Mouse (Mus musculus) megakaryocyte, embryonic 14.5 days (primary cell): ENCODE data around the gene Tfcp2. TPM values are rescaled to one million over a fixed set of nuclear protein-coding genes. Genes with fewer than 3 reads are reported as not detected.

ENCODE experiments used
- H3K27me3 ChIP-seq: replicated peaks from 2 replicates; pipeline ENCODE3; 2012; ENCODE audit warnings: inconsistent platforms
- H3K36me3 ChIP-seq: replicated peaks from 2 replicates; pipeline ENCODE3; 2012; ENCODE audit warnings: low read length, inconsistent platforms, mixed read lengths
- H3K4me1 ChIP-seq: 2 replicates; pipeline ENCODE4 v1.6.1; 2012; ENCODE audit warnings: inconsistent platforms
- H3K4me3 ChIP-seq: replicated peaks from 2 replicates; pipeline ENCODE3; 2012; ENCODE audit warnings: moderate library complexity, mild to moderate bottlenecking, inconsistent platforms
- H3K9me3 ChIP-seq: 2 replicates; pipeline ENCODE4 v1.6.1; 2012; ENCODE audit warnings: inconsistent platforms
- FLI1 ChIP-seq: IDR thresholded peaks from 2 replicates; pipeline ENCODE4 v1.6.1; 2012; ENCODE audit warnings: low read length, inconsistent platforms, mixed read lengths
- GATA1 ChIP-seq: IDR thresholded peaks from 3 replicates; pipeline ENCODE4 v1.6.1; 2012; ENCODE audit warnings: mixed read lengths, low read length, inconsistent platforms, borderline replicate concordance
- polyA plus RNA-seq: library from polyadenylated mRNA; stranded (reverse); fragments of >175 nt; gene quantifications from 2 replicates; pipeline ENCODE4 v1.2.3, GENCODE M21; 2012; ENCODE audit warnings: low replicate concordance; ENCODE audit not compliant: insufficient read depth

The Tfcp2 gene
- 3.0 TPM in 1 of 2 replicates, not detected in the other for polyA plus RNA-seq

DNA sequence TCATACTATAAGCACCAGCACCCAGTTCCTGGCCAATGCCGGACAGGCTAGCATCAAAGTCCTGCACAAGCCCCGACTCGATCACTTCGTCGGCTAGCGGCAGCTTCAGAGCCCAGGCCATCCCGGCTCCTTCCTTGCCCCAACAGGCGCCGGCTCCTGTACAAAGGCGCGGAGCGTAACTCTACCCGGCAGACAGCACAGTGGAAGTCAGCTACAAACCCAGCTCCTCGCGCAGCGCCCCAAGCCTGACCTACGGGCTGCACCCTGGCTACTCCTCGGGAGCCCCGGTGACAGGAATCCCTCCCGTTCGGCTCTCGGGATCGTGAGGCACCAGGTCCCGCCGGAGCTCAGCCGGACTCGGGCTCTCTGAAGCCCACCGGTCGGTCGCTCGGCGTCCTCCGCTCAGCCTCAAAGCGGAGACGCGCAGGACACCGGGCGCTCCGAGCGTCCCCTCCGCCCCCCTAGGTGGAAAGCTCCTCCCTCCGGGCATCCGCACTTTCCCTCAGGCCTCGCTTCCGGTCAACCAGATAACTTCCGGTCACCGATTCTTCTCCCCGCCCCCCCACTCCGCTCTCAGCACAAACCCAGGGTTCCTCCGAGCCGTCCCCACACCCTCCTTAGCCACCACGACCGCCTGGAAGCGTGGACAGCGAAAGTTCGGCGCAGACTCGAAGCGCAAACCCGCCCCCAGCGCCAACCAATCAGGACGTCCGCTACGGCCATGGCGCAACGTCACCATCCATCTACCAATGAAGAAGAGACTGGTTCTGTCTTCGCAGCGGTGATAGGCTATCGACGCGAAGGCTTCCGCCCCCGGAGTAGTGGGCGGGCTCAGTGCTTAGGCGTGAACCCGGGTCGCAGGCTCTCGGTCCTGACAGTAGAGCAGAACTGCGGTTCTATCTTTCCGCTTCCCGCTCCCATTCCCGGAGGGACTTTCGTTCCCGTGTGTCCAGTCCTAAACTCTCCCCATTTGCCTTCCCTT, at the start of gene Tfcp2:
Tfcp2 (minus strand) TSS at position 683 of the 982 bp plus-strand sequence.
- TF ChIP-seq FLI1, result peak; percentile 55; the same call in 1 of the 2 replicates
- TF ChIP-seq GATA1, result no peak

GRCm38 (mm10) chr15:100600696-100601272, 49.0 kb upstream of the Tfcp2 start:
- Histone ChIP-seq H3K36me3 (no peaks in the 10 kb centered on the region), H3K9me3 (no peaks in the 10 kb centered on the region), H3K4me1 (peaks cover 46% of the 10 kb centered on the region), H3K4me3 (peak overlapping the region; percentile 92), H3K27me3 (peaks cover 63% of the 10 kb centered on the region)
- TF ChIP-seq FLI1 (no peak), GATA1 (no peak)

More for the DNA sequence above, at the start of gene Tfcp2:
- Histone ChIP-seq H3K27me3 (no peaks in the 10 kb centered on the region), H3K4me3 (peak within 1 kb of the TSS; percentile 95), H3K4me1 (peaks cover 40% of the 10 kb centered on the region), H3K9me3 (no peaks in the 10 kb centered on the region), H3K36me3 (peaks cover 11% of the 10 kb centered on the region)

GRCm38 (mm10) chr15:100600047-100600695, 48.4 kb upstream of the Tfcp2 start:
- peaks cover 61% of the 10 kb centered on the region for H3K27me3 ChIP-seq
- H3K4me3 ChIP-seq, result peak overlapping the region; percentile 92
- H3K36me3 ChIP-seq, result no peaks in the 10 kb centered on the region
- peaks cover 40% of the 10 kb centered on the region for H3K4me1 ChIP-seq
- no peak for TF ChIP-seq GATA1
- TF ChIP-seq FLI1, result no peak
- H3K9me3 ChIP-seq, result no peaks in the 10 kb centered on the region

- Histone ChIP-seq H3K4me1 (peaks cover 33% of the 10 kb centered on the region), H3K36me3 (no peaks in the 10 kb centered on the region), H3K27me3 (peaks cover 62% of the 10 kb centered on the region), H3K9me3 (no peaks in the 10 kb centered on the region), H3K4me3 (peak within 1 kb of the TSS; percentile 92)
- TF ChIP-seq FLI1, result no peak
- TF ChIP-seq GATA1, result no peak
Observed at GRCm38 (mm10) chr15:100599276-100600046, 47.7 kb upstream of the Tfcp2 start, which contains the start of gene Pou6f1. Gene Pou6f1 (minus strand): TSS chr15:100599984.

- Histone ChIP-seq H3K4me3 (peak overlapping the region; percentile 92), H3K36me3 (no peaks in the 10 kb centered on the region), H3K9me3 (no peaks in the 10 kb centered on the region), H3K4me1 (peaks cover 29% of the 10 kb centered on the region), H3K27me3 (peaks cover 65% of the 10 kb centered on the region)
- TF ChIP-seq GATA1 (no peak), FLI1 (no peak)
Observed at GRCm38 (mm10) chr15:100598883-100599275, 47.1 kb upstream of the Tfcp2 start.

- Histone ChIP-seq H3K9me3 (no peaks in the 10 kb centered on the region), H3K36me3 (no peaks in the 10 kb centered on the region), H3K4me1 (peaks cover 25% of the 10 kb centered on the region), H3K27me3 (peaks cover 64% of the 10 kb centered on the region), H3K4me3 (peak overlapping the region; percentile 92)
- TF ChIP-seq GATA1, result no peak
- no peak for TF ChIP-seq FLI1
Observed at GRCm38 (mm10) chr15:100598287-100598882, 46.6 kb upstream of the Tfcp2 start.

- H3K4me3 ChIP-seq, result no peak overlapping the region
- H3K36me3 ChIP-seq, result no peaks in the 10 kb centered on the region
- H3K4me1 ChIP-seq, result peaks cover 18% of the 10 kb centered on the region
- H3K9me3 ChIP-seq, result no peaks in the 10 kb centered on the region
- H3K27me3 ChIP-seq, result peaks cover 57% of the 10 kb centered on the region
- TF ChIP-seq FLI1 (no peak), GATA1 (no peak)
Observed at GRCm38 (mm10) chr15:100592817-100593216, 41.0 kb upstream of the Tfcp2 start.

DNA sequence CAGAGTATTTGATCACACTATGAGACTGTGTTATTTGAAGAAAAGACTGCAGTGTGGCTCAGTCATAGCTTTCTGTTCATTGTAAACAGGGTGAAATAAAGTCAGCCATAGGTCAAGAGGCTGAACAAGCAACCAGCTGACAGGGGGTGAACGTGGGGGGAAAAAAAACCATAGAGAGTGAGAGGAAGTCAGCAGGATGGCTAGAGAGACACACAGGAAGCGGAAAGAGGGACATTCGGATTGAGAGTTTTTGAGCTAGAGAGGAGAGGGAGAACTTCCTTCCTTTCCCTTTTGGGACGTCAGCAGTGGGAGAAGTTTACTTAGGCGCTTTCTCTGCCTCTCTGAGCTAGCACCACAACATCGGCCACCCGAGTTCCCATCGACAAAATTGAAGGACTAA, 38.6 kb upstream of the Tfcp2 start:
- Histone ChIP-seq H3K36me3 (no peaks in the 10 kb centered on the region), H3K27me3 (peaks cover 70% of the 10 kb centered on the region), H3K4me3 (no peak overlapping the region), H3K9me3 (no peaks in the 10 kb centered on the region), H3K4me1 (peaks cover 21% of the 10 kb centered on the region)
- TF ChIP-seq FLI1 (no peak), GATA1 (no peak)

- Histone ChIP-seq H3K4me3 (peak overlapping the region; percentile 44), H3K4me1 (peaks cover 26% of the 10 kb centered on the region), H3K36me3 (no peaks in the 10 kb centered on the region), H3K9me3 (no peaks in the 10 kb centered on the region), H3K27me3 (peaks cover 63% of the 10 kb centered on the region)
- TF ChIP-seq FLI1 (no peak), GATA1 (no peak)
Observed at GRCm38 (mm10) chr15:100588297-100588696, 36.5 kb upstream of the Tfcp2 start.
